Mouse (Mus musculus): ENCODE data around the gene Acox1. TPM values are rescaled to one million over a fixed set of nuclear protein-coding genes. Genes with fewer than 3 reads are reported as not detected.

Acox1 gene
- total and polyA plus RNA-seq, 3 experiments, result 16.1 to 16.8 TPM; not detected in 1

- DNase-seq (ENCODE audit: low read depth, low spot score), result peak; percentile 97
- H3K36me3 ChIP-seq (ENCODE audit: control insufficient read depth in 1 of 2, insufficient read depth in 2 of 2, low read length in 2 of 2), result peaks cover 3 to 4% of the 10 kb centered on the region in 2 experiments; a peak in 2 of 4 replicates
- H3K4me3 ChIP-seq (ENCODE audit: control insufficient read depth in 1 of 2, insufficient read depth in 1 of 2, low read depth in 2 of 2, low read length in 2 of 2), result peak within 1 kb of the TSS; percentile 44 to 76
- H3K27ac ChIP-seq (ENCODE audit: control insufficient read depth, low read depth, low read length), result peak within 1 kb of the TSS; percentile 82
- H3K4me1 ChIP-seq (ENCODE audit: control insufficient read depth in 1 of 2, insufficient read depth in 2 of 2, low read length in 2 of 2), result peaks cover 0 to 10% of the 10 kb centered on the region in 2 experiments; a peak in 2 of 4 replicates
- no peaks in the 10 kb centered on the region for H3K9me3 ChIP-seq (replicated peaks; ENCODE audit: insufficient read depth, low read length)
- H3K27me3 ChIP-seq (ENCODE audit: control insufficient read depth in 1 of 2, insufficient read depth in 2 of 2, low read length in 2 of 2), result no peaks in the 10 kb centered on the region
- H3K79me2 ChIP-seq (ENCODE audit: control insufficient read depth, insufficient read depth, low read length, poor library complexity), result peaks cover 14% of the 10 kb centered on the region
- peak within 1 kb of the TSS; percentile 88 for H3K9ac ChIP-seq (ENCODE audit: control insufficient read depth, low read depth, low read length, poor library complexity, severe bottlenecking)
- TF ChIP-seq SIN3A (IDR thresholded peaks at IDR 0.05; ENCODE audit: low read length) (peak; percentile 62), RAD21 (IDR thresholded peaks at IDR 0.05; ENCODE audit: low read depth, low read length) (peak; percentile 71), SMC3 (IDR thresholded peaks at IDR 0.05; ENCODE audit: low read depth, low read length) (peak; percentile 74), GABPA (IDR thresholded peaks at IDR 0.05; ENCODE audit: low read depth, low read length) (no peak), TCF12 (IDR thresholded peaks at IDR 0.05; ENCODE audit: low read depth, low read length) (peak; percentile 61), UBTF (IDR thresholded peaks at IDR 0.05; ENCODE audit: borderline replicate concordance, insufficient read depth, low read depth, low read length) (0 out of 2 replicates have a peak, but pooled peaks have one; percentile 61), GATA1 (IDR thresholded peaks at IDR 0.05; ENCODE audit: low read depth, low read length) (no peak), HCFC1 (IDR thresholded peaks at IDR 0.05; ENCODE audit: low read depth, low read length) (peak; percentile 55), ZC3H11A (IDR thresholded peaks at IDR 0.05; ENCODE audit: low read depth, low read length) (peak; percentile 64), MAFK (IDR thresholded peaks at IDR 0.05; ENCODE audit: borderline replicate concordance, low read depth, low read length) (no peak), USF1 (IDR thresholded peaks at IDR 0.05; ENCODE audit: low read depth, low read length) (0 out of 2 replicates have a peak, but pooled peaks have one; percentile 39), MAX (IDR thresholded peaks at IDR 0.05; ENCODE audit: low read length) (peak; percentile 93), MYB (IDR thresholded peaks at IDR 0.05; ENCODE audit: low read depth, low read length) (no peak), RCOR1 (IDR thresholded peaks at IDR 0.05; ENCODE audit: low read depth, low read length) (no peak), POLR2A (IDR thresholded peaks at IDR 0.05; ENCODE audit: control insufficient read depth in 1 of 2, insufficient read depth in 1 of 2, low read depth in 1 of 2, low read length in 2 of 2, poor library complexity in 1 of 2) (peak; percentile 57 to 83; a peak in 3 of 4 replicates), ZMIZ1 (IDR thresholded peaks at IDR 0.05; ENCODE audit: low read depth, low read length) (peak; percentile 26; the same call in 1 of the 2 replicates), BHLHE40 (IDR thresholded peaks at IDR 0.05; ENCODE audit: borderline replicate concordance, low read depth, low read length) (peak; percentile 74), ETS1 (IDR thresholded peaks at IDR 0.05; ENCODE audit: low read depth, low read length) (peak; percentile 69; the same call in 1 of the 2 replicates), POLR2AphosphoS5 (IDR thresholded peaks at IDR 0.05; ENCODE audit: borderline replicate concordance, low read depth, low read length) (no peak), KAT2A (conservative IDR thresholded peaks at IDR 0.05; ENCODE audit: low read depth, low read length) (no peak), ELF1 (IDR thresholded peaks at IDR 0.05; ENCODE audit: low read depth, low read length) (peak; percentile 91), POLR2AphosphoS2 (IDR thresholded peaks at IDR 0.05; ENCODE audit: low read length) (peak; percentile 93), ZKSCAN1 (IDR thresholded peaks at IDR 0.05; ENCODE audit: low read depth, low read length) (no peak), MYC (IDR thresholded peaks at IDR 0.05; ENCODE audit: low read depth, low read length) (no peak; the same call in 1 of the 2 replicates), NELFE (IDR thresholded peaks at IDR 0.05; ENCODE audit: low read depth, low read length) (peak; percentile 90), E2F4 (IDR thresholded peaks at IDR 0.05; ENCODE audit: borderline replicate concordance, low read depth, low read length) (no peak), USF2 (IDR thresholded peaks at IDR 0.05; ENCODE audit: borderline replicate concordance in 1 of 2, insufficient read depth in 1 of 2, low read depth in 1 of 2, low read length in 2 of 2) (no peak), CTCF (IDR thresholded peaks at IDR 0.05 in 2 of 3, conservative IDR thresholded peaks at IDR 0.05 in 1 of 3; ENCODE audit: control insufficient read depth in 1 of 3, insufficient read depth in 1 of 3, low read depth in 2 of 3, low read length in 3 of 3, poor library complexity in 1 of 3, severe bottlenecking in 1 of 3) (peak in 2 of 3 experiments; percentile 81 to 89; a peak in 5 of 6 replicates), CHD2 (IDR thresholded peaks at IDR 0.05; ENCODE audit: low read length) (no peak), MXI1 (IDR thresholded peaks at IDR 0.05; ENCODE audit: low read depth, low read length) (peak; percentile 88), NRF1 (IDR thresholded peaks at IDR 0.05; ENCODE audit: insufficient read depth, low read depth, low read length, poor library complexity, severe bottlenecking) (peak; percentile 49; the same call in 1 of the 2 replicates), JUND (IDR thresholded peaks at IDR 0.05; ENCODE audit: low read depth, low read length) (no peak), MEF2A (IDR thresholded peaks at IDR 0.05; ENCODE audit: extremely low read depth, insufficient replicate concordance, low read depth, low read length, poor library complexity, severe bottlenecking) (no peak), MAZ (IDR thresholded peaks at IDR 0.05; ENCODE audit: low read depth, low read length) (no peak), CHD1 (IDR thresholded peaks at IDR 0.05; ENCODE audit: low read depth, low read length) (no peak)
These were observed 68.2 kb downstream of the Acox1 start, which contains the start of gene Trim65 for GRCm38 (mm10) chr11:116130488-116131205. Trim65 (minus strand) TSS chr11:116131128.
